ENCODE assay signal across 14 mouse cellular contexts in genomic region chr1:72879319-72879634, GRCm38 (mm10). TPM values are rescaled to one million over a fixed set of nuclear protein-coding genes. Genes with fewer than 3 reads are reported as not detected.
DNase-seq lines count a peak whose midpoint lies in the region; ATAC-seq and TF ChIP-seq lines count a peak whose summit lies in the region.
"Had no signal": no experiment of that assay in that cellular context is flagged by ENCODE, and none has a peak within 500 bp of the region (broad histone marks: within the 10 kb centered on the region; RNA-seq: fewer than 3 reads in every experiment).

No protein-coding gene starts in this region.

- H3K27me3 ChIP-seq in limb, embryonic 12.5 days: peaks cover 16% of the 10 kb centered on the region
- peaks cover 42% of the 10 kb centered on the region for H3K27me3 ChIP-seq in limb, embryonic 10.5 days (ENCODE audit: low read depth, poor library complexity, severe bottlenecking)
- no peaks in the 10 kb centered on the region for H3K27me3 ChIP-seq in limb, embryonic 15.5 days

- peak; percentile 59 for TF ChIP-seq CTCF in gastrocnemius, adult 2 months (IDR thresholded peaks at IDR 0.05)

- no peak for ATAC-seq in limb, embryonic 12.5 days (ENCODE audit: insufficient number of reproducible peaks, insufficient read depth, low FRiP score, low TSS enrichment, low read depth)
- no peak for ATAC-seq in limb, embryonic 15.5 days (ENCODE audit: insufficient number of reproducible peaks, low FRiP score, low TSS enrichment, low read depth)
- ATAC-seq: CD4-positive, CD25-positive, alpha-beta regulatory T cell, adult 4 months; forebrain, embryonic 13.5 days; hindbrain, embryonic 16.5 days; midbrain, embryonic 15.5 days had no signal

- DNase-seq in gastrocnemius, adult 2 months: no peak
- DNase-seq in gastrocnemius, postnatal 4 days (ENCODE audit: low spot score in 2 of 2): no peak
- DNase-seq in limb, embryonic 10.5 days (ENCODE audit: low spot score): no peak
- peak; percentile 56 for DNase-seq in ES-CJ7 (ENCODE audit: low read depth, low spot score)
- no peak for DNase-seq in layer of hippocampus, postnatal 36 days
- no peak for DNase-seq in ovary, postnatal 14 days (ENCODE audit: low spot score)
- DNase-seq: adrenal gland, postnatal 14 days had no signal

- H3K4me3 ChIP-seq in gastrocnemius, adult 2 months: no peak overlapping the region
- no peak overlapping the region for H3K4me3 ChIP-seq in limb, embryonic 12.5 days (replicated peaks)
- H3K4me3 ChIP-seq in limb, embryonic 10.5 days: no peak overlapping the region
- H3K4me3 ChIP-seq in limb, embryonic 15.5 days: no peak overlapping the region
- H3K4me3 ChIP-seq: forebrain, embryonic 13.5 days; midbrain, embryonic 15.5 days had no signal

- no peaks in the 10 kb centered on the region for H3K9me3 ChIP-seq in limb, embryonic 12.5 days
- H3K9me3 ChIP-seq in limb, embryonic 10.5 days (replicated peaks): no peaks in the 10 kb centered on the region
- H3K9me3 ChIP-seq in limb, embryonic 15.5 days: no peaks in the 10 kb centered on the region
- H3K9me3 ChIP-seq: forebrain, embryonic 13.5 days; midbrain, embryonic 15.5 days had no signal

- no peak overlapping the region for H3K9ac ChIP-seq in limb, embryonic 12.5 days (replicated peaks)
- H3K9ac ChIP-seq in limb, embryonic 15.5 days: no peak overlapping the region
- H3K9ac ChIP-seq: forebrain, embryonic 13.5 days; midbrain, embryonic 15.5 days had no signal

- H3K4me2 ChIP-seq in limb, embryonic 12.5 days: peak overlapping the region; percentile 47
- H3K4me2 ChIP-seq in limb, embryonic 15.5 days: no peak overlapping the region; the same call in 1 of the 2 replicates
- H3K4me2 ChIP-seq: forebrain, embryonic 13.5 days had no signal

- no peaks in the 10 kb centered on the region for H3K36me3 ChIP-seq in limb, embryonic 12.5 days
- no peaks in the 10 kb centered on the region for H3K36me3 ChIP-seq in limb, embryonic 10.5 days
- no peaks in the 10 kb centered on the region for H3K36me3 ChIP-seq in limb, embryonic 15.5 days
- H3K36me3 ChIP-seq: midbrain, embryonic 15.5 days had no signal

- intact Hi-C loops in gastrocnemius, adult 2 months (cut with DNase I): loop anchor here (5.0 kb wide), 3 partner anchors 168 to 483 kb away; no protein-coding TSS in a partner anchor

- WGBS in limb, embryonic 12.5 days: 52% methylated on average over 4 of the region's 4 CpGs
- WGBS in limb, embryonic 10.5 days: 53% methylated on average over 4 of the region's 4 CpGs
- 50% methylated on average over 4 of the region's 4 CpGs for WGBS in limb, embryonic 15.5 days

- H3K27ac ChIP-seq in gastrocnemius, adult 2 months: no peak overlapping the region
- H3K27ac ChIP-seq in limb, embryonic 12.5 days: 0 out of 2 replicates have a peak overlapping the region, but pooled peaks have one; percentile 70
- no peak overlapping the region for H3K27ac ChIP-seq in limb, embryonic 10.5 days
- peak overlapping the region; percentile 74; the same call in 1 of the 2 replicates for H3K27ac ChIP-seq in limb, embryonic 15.5 days
- H3K27ac ChIP-seq: forebrain, embryonic 13.5 days; midbrain, embryonic 15.5 days had no signal

- peaks cover 37% of the 10 kb centered on the region for H3K4me1 ChIP-seq in limb, embryonic 12.5 days (replicated peaks)
- H3K4me1 ChIP-seq in limb, embryonic 10.5 days: peaks cover 34% of the 10 kb centered on the region
- H3K4me1 ChIP-seq in limb, embryonic 15.5 days: peaks cover 36% of the 10 kb centered on the region

RNA-seq across cellular contexts. Expression of gene Igfbp5, which starts 4.6 kb away (rescaled TPM):
- total RNA-seq in gastrocnemius, adult 2 months (2021): 100 to 1,000 TPM; 248 to 267 TPM
- total RNA-seq in gastrocnemius, postnatal 4 days (2021): 100 to 1,000 TPM; 335 to 342 TPM
- polyA plus RNA-seq in limb, embryonic 12.5 days (2016; fragmentation: Nextera tagmentation; extraction: Ambion mirVana): 80.3 and 98.0 TPM in 2 replicates
- 44.4 and 55.4 TPM in 2 replicates for polyA plus RNA-seq in limb, embryonic 10.5 days (2016; fragmentation: Nextera tagmentation; extraction: Ambion mirVana)
- 108 and 118 TPM in 2 replicates for polyA plus RNA-seq in limb, embryonic 15.5 days (2015; fragmentation: Nextera tagmentation; extraction: Ambion mirVana)
- 10 to 100 TPM; 70.5 to 75.7 TPM for total RNA-seq in layer of hippocampus, postnatal 36 days (2021)
- polyA plus RNA-seq: CD4-positive, CD25-positive, alpha-beta regulatory T cell, adult 4 months had no signal

RNA-seq across cellular contexts. Expression of gene Igfbp2, which starts 55.0 kb away (rescaled TPM):
- total RNA-seq in gastrocnemius, adult 2 months (2021): not detected
- 10 to 100 TPM; 45.6 to 56.5 TPM for total RNA-seq in gastrocnemius, postnatal 4 days (2021)
- 319 and 323 TPM in 2 replicates for polyA plus RNA-seq in limb, embryonic 12.5 days (2016; fragmentation: Nextera tagmentation; extraction: Ambion mirVana)
- 198 and 264 TPM in 2 replicates for polyA plus RNA-seq in limb, embryonic 10.5 days (2016; fragmentation: Nextera tagmentation; extraction: Ambion mirVana)
- polyA plus RNA-seq in limb, embryonic 15.5 days (2015; fragmentation: Nextera tagmentation; extraction: Ambion mirVana): 379 and 399 TPM in 2 replicates
- 10 to 100 TPM; 40.2 to 54.9 TPM for total RNA-seq in layer of hippocampus, postnatal 36 days (2021)
- total RNA-seq: common myeloid progenitor, adult 5-6 weeks had no signal
- polyA plus RNA-seq: CD4-positive, CD25-positive, alpha-beta regulatory T cell, adult 4 months had no signal

Comparison
In these comparisons a context has a peak if more than half of its experiments do, and no peak if none do; other contexts are left out.
1. H3K27ac ChIP-seq: peak in limb, embryonic 12.5 days (single experiment) and limb, embryonic 15.5 days (single experiment); none in gastrocnemius, adult 2 months (single experiment) and limb, embryonic 10.5 days (single experiment).
2. RNA of gene Igfbp2, which starts 55.0 kb away (total RNA-seq): 45.6 to 56.5 TPM in gastrocnemius, postnatal 4 days and 40.2 to 54.9 TPM in layer of hippocampus, postnatal 36 days; not detected in gastrocnemius, adult 2 months; every median in the first group is over 10 times any median in the second.